Mouse (Mus musculus): Measurements from ENCODE around the gene Xdh. TPM values are rescaled to one million over a fixed set of nuclear protein-coding genes. Genes with fewer than 3 reads are reported as not detected.

Xdh gene
- 0.05 and 0.16 TPM in 2 replicates for polyA plus RNA-seq (2016; fragmentation: Nextera tagmentation; extraction: Ambion mirVana)

DNA sequence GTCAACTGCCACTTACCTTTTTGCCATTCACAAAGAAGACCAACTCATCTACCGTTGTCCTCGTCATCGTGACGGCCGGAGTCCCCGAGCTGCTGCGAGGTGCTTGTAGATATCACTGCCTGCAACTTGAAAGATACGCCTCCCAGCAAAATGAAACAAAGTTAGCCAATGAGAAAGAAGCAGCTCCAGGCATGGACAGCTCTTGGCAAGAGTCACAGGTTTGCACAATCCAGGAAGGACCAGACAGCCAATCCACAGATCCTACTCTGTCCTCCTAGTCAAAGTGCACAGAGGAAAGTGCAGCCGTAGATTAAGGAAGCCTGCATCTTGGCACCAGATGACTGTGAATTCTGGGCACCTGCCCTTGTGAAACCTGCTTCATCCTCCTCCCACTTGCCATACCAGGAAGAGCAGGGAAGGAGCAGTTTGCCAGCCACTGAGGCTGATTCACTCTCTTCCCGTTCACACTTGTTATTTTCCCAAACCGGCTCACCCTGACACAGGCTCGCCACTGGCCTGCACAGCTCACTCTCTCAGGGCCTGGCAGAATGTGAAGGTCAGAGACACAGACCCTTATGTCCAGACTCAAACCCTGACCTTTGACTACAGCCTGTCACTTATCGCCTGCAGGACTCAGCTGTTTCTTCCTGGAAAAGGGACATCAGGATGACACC lies at the start of gene Xdh:
TSS of gene Xdh (minus strand) at position 135 of the 674 bp plus-strand sequence.
- Histone ChIP-seq H3K27me3 (ENCODE audit: insufficient read depth, poor library complexity, severe bottlenecking) (no peaks in the 10 kb centered on the region), H3K36me3 (no peaks in the 10 kb centered on the region), H3K9me3 (no peaks in the 10 kb centered on the region), H3K4me3 (no peak within 1 kb of the TSS), H3K4me1 (peaks cover 5% of the 10 kb centered on the region; the same call in 1 of the 2 replicates), H3K27ac (no peak within 1 kb of the TSS)
- DNase-seq (ENCODE audit: low spot score) = no peak
- 66% methylated on average over 13 of the region's 13 CpGs for WGBS

GRCm38 (mm10) chr17:73995907-73996645 lies 46.1 kb upstream of the Xdh start:
- H3K4me3 ChIP-seq = no peak overlapping the region
- WGBS = 73% methylated on average over 13 of the region's 13 CpGs
- H3K27me3 ChIP-seq (ENCODE audit: insufficient read depth, poor library complexity, severe bottlenecking) = no peaks in the 10 kb centered on the region
- H3K27ac ChIP-seq = no peak overlapping the region
- H3K9me3 ChIP-seq = no peaks in the 10 kb centered on the region
- no peaks in the 10 kb centered on the region for H3K36me3 ChIP-seq
- peaks cover 4% of the 10 kb centered on the region; the same call in 1 of the 2 replicates for H3K4me1 ChIP-seq
- DNase-seq (ENCODE audit: low spot score) = no peak

DNA sequence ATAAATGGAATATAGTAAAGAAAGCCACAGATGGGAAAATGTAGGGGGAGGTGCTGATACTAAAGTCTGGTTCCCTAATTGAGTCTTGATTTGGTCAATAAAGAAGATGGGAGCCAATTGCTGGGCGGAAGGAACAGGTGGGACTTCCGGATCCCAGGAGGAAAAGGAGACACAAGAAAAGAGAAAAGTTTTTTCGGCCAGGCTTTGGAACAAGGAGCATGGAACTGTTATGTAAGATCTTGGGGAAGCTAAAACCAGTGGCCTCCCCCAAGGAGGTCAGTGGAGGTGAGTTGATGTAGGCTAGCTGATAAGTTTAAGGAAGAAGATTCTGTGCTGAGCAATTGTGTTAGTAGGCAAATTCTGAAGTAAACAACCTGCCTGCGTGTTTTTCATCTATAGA lies 41.3 kb upstream of the Xdh start:
- no peaks in the 10 kb centered on the region for H3K9me3 ChIP-seq
- H3K36me3 ChIP-seq = no peaks in the 10 kb centered on the region
- WGBS = 83% methylated on average over 4 of the region's 4 CpGs
- H3K4me1 ChIP-seq = peaks cover 4% of the 10 kb centered on the region; the same call in 1 of the 2 replicates
- no peaks in the 10 kb centered on the region for H3K27me3 ChIP-seq (ENCODE audit: insufficient read depth, poor library complexity, severe bottlenecking)
- DNase-seq (ENCODE audit: low spot score) = no peak
- H3K4me3 ChIP-seq = no peak overlapping the region
- no peak overlapping the region for H3K27ac ChIP-seq

GRCm38 (mm10) chr17:73986571-73986970 lies 36.6 kb upstream of the Xdh start:
- WGBS = 74% methylated on average over 2 of the region's 2 CpGs
- no peak for DNase-seq (ENCODE audit: low spot score)
- H3K36me3 ChIP-seq = no peaks in the 10 kb centered on the region
- H3K4me3 ChIP-seq = no peak overlapping the region
- 0 out of 2 replicates have a peak, but pooled peaks cover 3% of the 10 kb centered on the region for H3K27me3 ChIP-seq (ENCODE audit: insufficient read depth, poor library complexity, severe bottlenecking)
- H3K9me3 ChIP-seq = no peaks in the 10 kb centered on the region
- 0 out of 2 replicates have a peak, but pooled peaks cover 8% of the 10 kb centered on the region for H3K4me1 ChIP-seq
- H3K27ac ChIP-seq = no peak overlapping the region

GRCm38 (mm10) chr17:73985936-73986335 lies 35.9 kb upstream of the Xdh start:
- Histone ChIP-seq H3K27ac (no peak overlapping the region), H3K27me3 (ENCODE audit: insufficient read depth, poor library complexity, severe bottlenecking) (0 out of 2 replicates have a peak, but pooled peaks cover 3% of the 10 kb centered on the region), H3K9me3 (no peaks in the 10 kb centered on the region), H3K4me1 (0 out of 2 replicates have a peak, but pooled peaks cover 8% of the 10 kb centered on the region), H3K4me3 (no peak overlapping the region), H3K36me3 (no peaks in the 10 kb centered on the region)
- WGBS = 83% methylated on average over 4 of the region's 4 CpGs
- DNase-seq (ENCODE audit: low spot score) = no peak

DNA sequence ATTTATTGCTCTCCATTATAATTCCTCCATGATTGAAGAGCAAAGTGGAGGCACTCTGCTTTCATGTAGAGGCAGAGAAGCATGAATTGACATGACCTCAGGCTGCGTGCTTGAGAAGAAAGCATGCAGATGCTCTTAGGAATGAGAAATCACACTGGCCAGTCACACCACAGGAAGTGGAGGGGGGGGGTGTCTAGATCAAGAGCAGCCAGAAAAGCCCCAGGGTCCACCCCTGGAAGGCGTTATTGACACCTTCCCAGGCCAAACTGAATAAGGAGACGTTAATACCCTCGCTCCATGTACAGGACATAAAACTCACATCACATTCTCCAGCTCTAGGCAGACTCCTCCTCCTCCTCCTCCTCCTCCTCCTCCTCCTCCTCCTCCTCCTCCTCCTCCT lies 34.5 kb upstream of the Xdh start:
- Histone ChIP-seq H3K4me3 (no peak overlapping the region), H3K9me3 (no peaks in the 10 kb centered on the region), H3K27ac (no peak overlapping the region), H3K36me3 (no peaks in the 10 kb centered on the region), H3K4me1 (0 out of 2 replicates have a peak, but pooled peaks cover 8% of the 10 kb centered on the region), H3K27me3 (ENCODE audit: insufficient read depth, poor library complexity, severe bottlenecking) (0 out of 2 replicates have a peak, but pooled peaks cover 3% of the 10 kb centered on the region)
- DNase-seq (ENCODE audit: low spot score) = no peak
- 24% methylated on average over 4 of the region's 4 CpGs for WGBS

DNA sequence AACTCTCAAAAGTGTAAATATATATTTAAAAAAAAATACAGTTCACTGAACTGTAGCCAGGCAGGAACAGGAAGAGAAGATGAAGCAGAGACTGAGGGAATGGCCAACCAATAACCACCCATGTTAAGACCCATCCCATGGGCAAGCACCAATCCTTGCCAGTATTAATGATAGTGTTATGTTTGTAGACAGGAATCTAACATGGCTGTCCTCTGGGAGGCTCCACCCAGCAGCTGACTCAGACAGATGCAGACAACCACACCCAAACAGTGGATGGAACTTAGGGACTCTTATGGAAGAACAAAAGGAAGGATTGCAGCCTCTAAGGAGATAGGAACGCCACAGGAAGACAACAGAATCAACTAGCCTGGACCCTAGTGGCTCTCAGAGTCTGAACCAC lies 32.9 kb upstream of the Xdh start:
- 0 out of 2 replicates have a peak, but pooled peaks cover 8% of the 10 kb centered on the region for H3K4me1 ChIP-seq
- H3K27ac ChIP-seq = no peak overlapping the region
- 0 out of 2 replicates have a peak, but pooled peaks cover 3% of the 10 kb centered on the region for H3K27me3 ChIP-seq (ENCODE audit: insufficient read depth, poor library complexity, severe bottlenecking)
- DNase-seq (ENCODE audit: low spot score) = no peak
- WGBS = 65% methylated on average over 1 of the region's 1 CpGs
- no peaks in the 10 kb centered on the region for H3K9me3 ChIP-seq
- no peak overlapping the region for H3K4me3 ChIP-seq
- no peaks in the 10 kb centered on the region for H3K36me3 ChIP-seq

DNA sequence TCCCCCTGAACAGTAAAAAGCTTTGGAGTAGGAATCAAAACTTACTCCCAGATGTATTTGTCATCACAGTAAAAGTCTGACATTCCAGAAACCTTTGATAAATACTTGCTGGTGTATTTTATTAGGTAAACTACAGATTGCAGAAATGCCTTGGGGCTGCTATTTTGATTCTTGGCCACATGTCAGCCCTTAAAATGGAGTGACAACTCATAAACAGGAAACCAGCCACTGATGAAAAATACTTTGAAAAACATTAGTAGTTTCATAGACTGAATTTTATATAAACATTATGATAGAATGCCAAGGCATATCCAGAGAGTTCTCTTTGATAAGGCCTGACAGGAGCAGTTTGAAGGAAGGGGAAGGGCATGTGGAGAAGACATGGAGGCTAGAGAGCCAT lies 26.1 kb upstream of the Xdh start:
- DNase-seq (ENCODE audit: low spot score) = no peak
- H3K36me3 ChIP-seq = no peaks in the 10 kb centered on the region
- no peaks in the 10 kb centered on the region for H3K4me1 ChIP-seq
- H3K27ac ChIP-seq = no peak overlapping the region
- H3K4me3 ChIP-seq = no peak overlapping the region
- H3K9me3 ChIP-seq = no peaks in the 10 kb centered on the region
- H3K27me3 ChIP-seq (ENCODE audit: insufficient read depth, poor library complexity, severe bottlenecking) = no peaks in the 10 kb centered on the region

- no peak for DNase-seq (ENCODE audit: low spot score)
- Histone ChIP-seq H3K4me1 (0 out of 2 replicates have a peak, but pooled peaks cover 8% of the 10 kb centered on the region), H3K9me3 (no peaks in the 10 kb centered on the region), H3K4me3 (no peak overlapping the region), H3K36me3 (no peaks in the 10 kb centered on the region), H3K27ac (no peak overlapping the region), H3K27me3 (ENCODE audit: insufficient read depth, poor library complexity, severe bottlenecking) (no peaks in the 10 kb centered on the region)
- WGBS = 82% methylated on average over 11 of the region's 11 CpGs
Measured at GRCm38 (mm10) chr17:73972648-73973047, 22.7 kb upstream of the Xdh start.

DNA sequence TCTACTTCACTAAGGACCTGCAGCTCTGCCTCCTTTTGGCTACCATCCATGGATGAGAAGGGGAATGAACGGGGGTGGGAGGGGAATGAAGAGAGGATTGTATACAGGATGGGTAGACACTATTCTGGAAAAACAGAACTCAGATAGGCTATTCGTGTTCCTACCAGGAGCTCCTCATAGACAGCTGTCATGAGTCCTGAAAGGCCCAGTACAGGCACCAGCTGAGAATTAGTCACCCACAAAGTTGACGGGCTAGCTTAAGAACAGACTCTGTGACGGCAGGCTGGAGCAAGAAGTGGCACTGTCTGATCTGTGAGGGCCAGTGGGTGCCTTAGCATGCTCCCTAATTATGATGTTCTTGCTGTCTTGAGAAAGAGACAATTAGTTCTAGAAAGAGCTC lies 21.3 kb upstream of the Xdh start:
- Histone ChIP-seq H3K4me1 (0 out of 2 replicates have a peak, but pooled peaks cover 8% of the 10 kb centered on the region), H3K4me3 (no peak overlapping the region), H3K36me3 (no peaks in the 10 kb centered on the region), H3K9me3 (no peaks in the 10 kb centered on the region), H3K27me3 (ENCODE audit: insufficient read depth, poor library complexity, severe bottlenecking) (no peaks in the 10 kb centered on the region), H3K27ac (no peak overlapping the region)
- 81% methylated on average over 4 of the region's 4 CpGs for WGBS
- DNase-seq (ENCODE audit: low spot score) = no peak

- H3K36me3 ChIP-seq = no peaks in the 10 kb centered on the region
- H3K4me1 ChIP-seq = 0 out of 2 replicates have a peak, but pooled peaks cover 8% of the 10 kb centered on the region
- H3K27me3 ChIP-seq (ENCODE audit: insufficient read depth, poor library complexity, severe bottlenecking) = no peaks in the 10 kb centered on the region
- no peak overlapping the region for H3K4me3 ChIP-seq
- 35% methylated on average over 3 of the region's 3 CpGs for WGBS
- DNase-seq (ENCODE audit: low spot score) = no peak
- no peaks in the 10 kb centered on the region for H3K9me3 ChIP-seq
- no peak overlapping the region for H3K27ac ChIP-seq
Measured at GRCm38 (mm10) chr17:73970361-73971027, 20.5 kb upstream of the Xdh start.

DNA sequence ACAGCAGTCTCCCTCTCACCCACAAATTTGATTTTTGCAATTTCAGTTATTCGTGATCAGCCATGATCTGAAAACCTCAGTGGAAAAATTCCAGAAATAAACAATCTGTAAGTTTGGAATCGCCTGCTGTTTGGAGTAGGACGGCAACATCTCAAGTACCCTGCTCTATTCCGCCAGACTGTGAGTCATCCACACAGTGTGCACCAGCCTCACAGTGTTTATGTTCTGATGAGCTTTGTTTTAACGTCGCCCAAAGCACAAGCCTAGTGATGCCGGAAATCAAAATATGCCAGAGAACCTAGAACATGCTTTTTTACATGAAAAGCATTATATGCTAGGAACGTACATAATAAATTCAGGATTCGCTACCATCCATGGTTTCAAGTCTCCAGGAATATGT lies 14.9 kb upstream of the Xdh start:
- WGBS = 79% methylated on average over 9 of the region's 9 CpGs
- H3K4me3 ChIP-seq = no peak overlapping the region
- no peaks in the 10 kb centered on the region for H3K4me1 ChIP-seq
- no peaks in the 10 kb centered on the region for H3K27me3 ChIP-seq (ENCODE audit: insufficient read depth, poor library complexity, severe bottlenecking)
- no peak overlapping the region for H3K27ac ChIP-seq
- H3K36me3 ChIP-seq = no peaks in the 10 kb centered on the region
- DNase-seq (ENCODE audit: low spot score) = no peak
- no peaks in the 10 kb centered on the region for H3K9me3 ChIP-seq

DNA sequence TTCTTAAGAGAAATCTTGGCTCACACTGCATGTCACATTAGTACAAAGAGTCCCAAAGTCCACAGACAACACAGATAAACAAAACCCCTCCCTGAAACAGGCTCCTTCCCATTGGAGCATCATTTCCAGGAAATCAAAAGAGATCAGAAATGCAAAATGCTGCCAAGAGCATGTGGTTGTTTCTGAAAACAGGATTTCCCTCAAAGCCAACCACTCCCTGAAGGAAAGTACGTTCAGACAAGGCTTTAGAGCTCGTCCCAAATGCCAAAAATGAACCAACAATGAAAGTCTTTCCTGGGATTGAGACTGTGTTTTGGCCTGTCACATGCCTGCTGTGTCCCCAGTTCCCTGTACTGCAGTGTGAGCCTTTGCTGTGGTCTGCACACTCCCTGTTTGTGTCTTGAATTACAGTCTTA lies 12.6 kb upstream of the Xdh start:
- no peaks in the 10 kb centered on the region for H3K4me1 ChIP-seq

More for the DNA sequence above, 12.6 kb upstream of the Xdh start:
- Histone ChIP-seq H3K9me3 (no peaks in the 10 kb centered on the region), H3K4me3 (no peak overlapping the region), H3K36me3 (no peaks in the 10 kb centered on the region), H3K27me3 (ENCODE audit: insufficient read depth, poor library complexity, severe bottlenecking) (no peaks in the 10 kb centered on the region), H3K27ac (no peak overlapping the region)
- DNase-seq (ENCODE audit: low spot score) = no peak
- 64% methylated on average over 2 of the region's 2 CpGs for WGBS

All from heart, embryonic 10.5 days (tissue).